Mouse (Mus musculus): ENCODE results near the gene Stk36. TPM values are rescaled to one million over a fixed set of nuclear protein-coding genes. Genes with fewer than 3 reads are reported as not detected.

The Stk36 gene
- polyA plus RNA-seq, 2 experiments, result 7.6 to 9.8 TPM

- no peak overlapping the region for H3K9ac ChIP-seq (ENCODE audit: low read depth, low read length, severe bottlenecking)
- no peak overlapping the region for H3K4me2 ChIP-seq (replicated peaks; ENCODE audit: low read depth, low read length, severe bottlenecking)
- H3K4me1 ChIP-seq (ENCODE audit: control insufficient read depth, insufficient read depth, low read length), result no peaks in the 10 kb centered on the region
- ATAC-seq (ENCODE audit: low FRiP score, low read depth), result no peak
- H3K27ac ChIP-seq (replicated peaks; ENCODE audit: low read depth, low read length), result no peak overlapping the region
- no peaks in the 10 kb centered on the region for H3K27me3 ChIP-seq (ENCODE audit: control insufficient read depth, insufficient read depth, low read length)
- H3K9me3 ChIP-seq (ENCODE audit: control insufficient read depth, low read length), result no peaks in the 10 kb centered on the region
- whole genome bisulfite sequencing, result 85% methylated on average over 3 of the region's 3 CpGs
- DNase-seq (ENCODE audit: low spot score), result no peak
- no peak for TF ChIP-seq POLR2A (IDR thresholded peaks at IDR 0.05; ENCODE audit: borderline replicate concordance, extremely low read depth, insufficient read depth, insufficient read length)
- H3K4me3 ChIP-seq (replicated peaks; ENCODE audit: low read length), result no peak overlapping the region
- H3K36me3 ChIP-seq (ENCODE audit: control insufficient read depth, insufficient read depth, low read length), result peaks cover 7% of the 10 kb centered on the region
These were observed 67.1 kb downstream of the Stk36 start for GRCm38 (mm10) chr1:74668371-74668770.

GRCm38 (mm10) chr1:74672731-74673130, 71.5 kb downstream of the Stk36 start:
- no peak for ATAC-seq (ENCODE audit: low FRiP score, low read depth)
- Histone ChIP-seq H3K9ac (ENCODE audit: low read depth, low read length, severe bottlenecking) (no peak overlapping the region), H3K4me1 (ENCODE audit: control insufficient read depth, insufficient read depth, low read length) (no peaks in the 10 kb centered on the region), H3K9me3 (ENCODE audit: control insufficient read depth, low read length) (no peaks in the 10 kb centered on the region), H3K27me3 (ENCODE audit: control insufficient read depth, insufficient read depth, low read length) (no peaks in the 10 kb centered on the region), H3K36me3 (ENCODE audit: control insufficient read depth, insufficient read depth, low read length) (peaks cover 27% of the 10 kb centered on the region), H3K27ac (replicated peaks; ENCODE audit: low read depth, low read length) (no peak overlapping the region), H3K4me2 (replicated peaks; ENCODE audit: low read depth, low read length, severe bottlenecking) (no peak overlapping the region), H3K4me3 (replicated peaks; ENCODE audit: low read length) (no peak overlapping the region)
- no peak for DNase-seq (ENCODE audit: low spot score)
- TF ChIP-seq POLR2A (IDR thresholded peaks at IDR 0.05; ENCODE audit: borderline replicate concordance, extremely low read depth, insufficient read depth, insufficient read length), result no peak
- WGBS, result 83% methylated on average over 7 of the region's 7 CpGs

GRCm38 (mm10) chr1:74676863-74677262, 75.6 kb downstream of the Stk36 start:
- no peak for TF ChIP-seq POLR2A (IDR thresholded peaks at IDR 0.05; ENCODE audit: borderline replicate concordance, extremely low read depth, insufficient read depth, insufficient read length)
- H3K27ac ChIP-seq (replicated peaks; ENCODE audit: low read depth, low read length), result no peak overlapping the region
- ATAC-seq (ENCODE audit: low FRiP score, low read depth), result no peak
- DNase-seq (ENCODE audit: low spot score), result no peak
- no peak overlapping the region for H3K4me3 ChIP-seq (replicated peaks; ENCODE audit: low read length)
- H3K4me2 ChIP-seq (replicated peaks; ENCODE audit: low read depth, low read length, severe bottlenecking), result no peak overlapping the region
- H3K36me3 ChIP-seq (ENCODE audit: control insufficient read depth, insufficient read depth, low read length), result peaks cover 56% of the 10 kb centered on the region
- H3K9me3 ChIP-seq (ENCODE audit: control insufficient read depth, low read length), result no peaks in the 10 kb centered on the region
- no peaks in the 10 kb centered on the region for H3K27me3 ChIP-seq (ENCODE audit: control insufficient read depth, insufficient read depth, low read length)
- H3K4me1 ChIP-seq (ENCODE audit: control insufficient read depth, insufficient read depth, low read length), result no peaks in the 10 kb centered on the region
- H3K9ac ChIP-seq (ENCODE audit: low read depth, low read length, severe bottlenecking), result no peak overlapping the region
- WGBS, result 81% methylated on average over 3 of the region's 3 CpGs

GRCm38 (mm10) chr1:74677843-74678242, 76.6 kb downstream of the Stk36 start:
- Histone ChIP-seq H3K27me3 (ENCODE audit: control insufficient read depth, insufficient read depth, low read length) (no peaks in the 10 kb centered on the region), H3K4me3 (replicated peaks; ENCODE audit: low read length) (no peak overlapping the region), H3K4me2 (replicated peaks; ENCODE audit: low read depth, low read length, severe bottlenecking) (no peak overlapping the region), H3K4me1 (ENCODE audit: control insufficient read depth, insufficient read depth, low read length) (no peaks in the 10 kb centered on the region), H3K36me3 (ENCODE audit: control insufficient read depth, insufficient read depth, low read length) (peaks cover 60% of the 10 kb centered on the region), H3K27ac (replicated peaks; ENCODE audit: low read depth, low read length) (no peak overlapping the region), H3K9me3 (ENCODE audit: control insufficient read depth, low read length) (no peaks in the 10 kb centered on the region), H3K9ac (ENCODE audit: low read depth, low read length, severe bottlenecking) (no peak overlapping the region)
- no peak for TF ChIP-seq POLR2A (IDR thresholded peaks at IDR 0.05; ENCODE audit: borderline replicate concordance, extremely low read depth, insufficient read depth, insufficient read length)
- 74% methylated on average over 1 of the region's 1 CpGs for WGBS
- no peak for ATAC-seq (ENCODE audit: low FRiP score, low read depth)
- no peak for DNase-seq (ENCODE audit: low spot score)

Small RNAs within 50 kb of the gene (microRNA-seq; reads per million reads assigned to microRNA genes)
- gene Gm25035, result not detected

Other genes starting within 250 kb of the Stk36 start
- gene Catip, start 239.3 kb upstream of the Stk36 start, polyA plus RNA-seq (2012; rRNA removed), result 3.8 and 4.2 TPM in 2 replicates
- 0.73 and 1.8 TPM in 2 replicates for gene Catip, start 239.3 kb upstream of the Stk36 start, polyA plus RNA-seq (2014; fragmentation: Nextera tagmentation; extraction: Ambion mirVana)
- 7.2 and 8.0 TPM in 2 replicates for gene Slc11a1, start 226.2 kb upstream of the Stk36 start, polyA plus RNA-seq (2012; rRNA removed)
- gene Slc11a1, start 226.2 kb upstream of the Stk36 start, polyA plus RNA-seq (2014; fragmentation: Nextera tagmentation; extraction: Ambion mirVana), result 3.2 and 3.5 TPM in 2 replicates
- gene Ctdsp1, start 209.9 kb upstream of the Stk36 start, polyA plus RNA-seq (2012; rRNA removed), result 138 and 177 TPM in 2 replicates
- 96.4 and 109 TPM in 2 replicates for gene Ctdsp1, start 209.9 kb upstream of the Stk36 start, polyA plus RNA-seq (2014; fragmentation: Nextera tagmentation; extraction: Ambion mirVana)
- 0.14 and 0.73 TPM in 2 replicates for gene Vil1, start 192.1 kb upstream of the Stk36 start, polyA plus RNA-seq (2012; rRNA removed)
- gene Vil1, start 192.1 kb upstream of the Stk36 start, polyA plus RNA-seq (2014; fragmentation: Nextera tagmentation; extraction: Ambion mirVana), result 0.08 and 0.10 TPM in 2 replicates
- 56.1 and 59.3 TPM in 2 replicates for gene Cnot9, start 95.4 kb upstream of the Stk36 start, polyA plus RNA-seq (2012; rRNA removed)
- 64.8 and 66.9 TPM in 2 replicates for gene Cnot9, start 95.4 kb upstream of the Stk36 start, polyA plus RNA-seq (2014; fragmentation: Nextera tagmentation; extraction: Ambion mirVana)
- 0.43 and 0.53 TPM in 2 replicates for gene Plcd4, start 58.6 kb upstream of the Stk36 start, polyA plus RNA-seq (2012; rRNA removed)
- gene Plcd4, start 58.6 kb upstream of the Stk36 start, polyA plus RNA-seq (2014; fragmentation: Nextera tagmentation; extraction: Ambion mirVana), result 0.99 and 2.1 TPM in 2 replicates
- 13.4 and 14.2 TPM in 2 replicates for gene Usp37, start 57.2 kb upstream of the Stk36 start, polyA plus RNA-seq (2012; rRNA removed)
- 30.3 and 33.9 TPM in 2 replicates for gene Usp37, start 57.2 kb upstream of the Stk36 start, polyA plus RNA-seq (2014; fragmentation: Nextera tagmentation; extraction: Ambion mirVana)
- 21.2 and 28.9 TPM in 2 replicates for gene Zfp142, start 13.2 kb upstream of the Stk36 start, polyA plus RNA-seq (2012; rRNA removed)
- gene Zfp142, start 13.2 kb upstream of the Stk36 start, polyA plus RNA-seq (2014; fragmentation: Nextera tagmentation; extraction: Ambion mirVana), result 7.5 and 7.9 TPM in 2 replicates
- 22.4 and 24.0 TPM in 2 replicates for gene Bcs1l, start 13.2 kb upstream of the Stk36 start, polyA plus RNA-seq (2012; rRNA removed)
- 16.6 and 21.3 TPM in 2 replicates for gene Bcs1l, start 13.2 kb upstream of the Stk36 start, polyA plus RNA-seq (2014; fragmentation: Nextera tagmentation; extraction: Ambion mirVana)
- 129 and 132 TPM in 2 replicates for gene Rnf25, start within 50 bp of the Stk36 start, polyA plus RNA-seq (2012; rRNA removed)
- gene Rnf25, start within 50 bp of the Stk36 start, polyA plus RNA-seq (2014; fragmentation: Nextera tagmentation; extraction: Ambion mirVana), result 7.1 and 10.0 TPM in 2 replicates
- 36.7 and 45.6 TPM in 2 replicates for gene Ttll4, start 60.3 kb downstream of the Stk36 start, polyA plus RNA-seq (2012; rRNA removed)
- gene Ttll4, start 60.3 kb downstream of the Stk36 start, polyA plus RNA-seq (2014; fragmentation: Nextera tagmentation; extraction: Ambion mirVana), result 18.5 and 22.2 TPM in 2 replicates
- 16.1 TPM in 2 replicates for gene Cyp27a1, start 112.1 kb downstream of the Stk36 start, polyA plus RNA-seq (2012; rRNA removed)
- gene Cyp27a1, start 112.1 kb downstream of the Stk36 start, polyA plus RNA-seq (2014; fragmentation: Nextera tagmentation; extraction: Ambion mirVana), result 11.6 and 12.2 TPM in 2 replicates
- gene Prkag3, start 147.8 kb downstream of the Stk36 start, polyA plus RNA-seq (2012; rRNA removed), result 4.3 and 5.1 TPM in 2 replicates
- gene Prkag3, start 147.8 kb downstream of the Stk36 start, polyA plus RNA-seq (2014; fragmentation: Nextera tagmentation; extraction: Ambion mirVana), result 1.4 and 2.5 TPM in 2 replicates
- gene Wnt6, start 170.4 kb downstream of the Stk36 start, polyA plus RNA-seq (2012; rRNA removed), result 39.9 and 42.8 TPM in 2 replicates
- gene Wnt6, start 170.4 kb downstream of the Stk36 start, polyA plus RNA-seq (2014; fragmentation: Nextera tagmentation; extraction: Ambion mirVana), result 51.8 and 54.3 TPM in 2 replicates
- gene Wnt10a, start 190.1 kb downstream of the Stk36 start, polyA plus RNA-seq (2012; rRNA removed), result 3.8 and 4.7 TPM in 2 replicates
- 8.3 and 9.3 TPM in 2 replicates for gene Wnt10a, start 190.1 kb downstream of the Stk36 start, polyA plus RNA-seq (2014; fragmentation: Nextera tagmentation; extraction: Ambion mirVana)